Mouse (Mus musculus) intestine, postnatal 0 days (tissue): ENCODE data around the gene Mfsd4b3. TPM values are rescaled to one million over a fixed set of nuclear protein-coding genes. Genes with fewer than 3 reads are reported as not detected.

Experiments
- ATAC-seq: fragments of 200-750 bp; cut with Nextera tagmentation; 2 replicates; pipeline ENCODE4 v1.8.0; 2017; ENCODE audit warnings: mild to moderate bottlenecking, moderate TSS enrichment, moderate library complexity
- H3K27ac ChIP-seq: fragments of 300-500 bp; sonication (generic); 2 replicates; pipeline ENCODE4 v1.5.1; 2014; ENCODE audit warnings: mild to moderate bottlenecking, low read depth, low read length, moderate library complexity
- H3K27me3 ChIP-seq: fragments of 300-500 bp; sonication (generic); replicated peaks from 2 replicates; pipeline ENCODE4 v1.6.1; 2014; ENCODE audit warnings: low read length, mixed read lengths; ENCODE audit not compliant: control insufficient read depth, insufficient read depth
- H3K36me3 ChIP-seq: fragments of 300-500 bp; sonication (generic); 2 replicates; pipeline ENCODE4 v1.6.1; 2014; ENCODE audit warnings: mild to moderate bottlenecking, moderate library complexity; ENCODE audit not compliant: control insufficient read depth, insufficient read depth
- H3K4me1 ChIP-seq: fragments of 300-500 bp; sonication (generic); replicated peaks from 2 replicates; pipeline ENCODE4 v1.6.1; 2014; ENCODE audit warnings: antibody characterized with exemption, low read length, mixed read lengths; ENCODE audit not compliant: control insufficient read depth, insufficient read depth
- H3K4me2 ChIP-seq: fragments of 300-500 bp; sonication (generic); replicated peaks from 2 replicates; pipeline ENCODE4 v1.6.1; 2014; ENCODE audit warnings: low read depth, mild to moderate bottlenecking, moderate library complexity
- H3K4me3 ChIP-seq: fragments of 300-500 bp; sonication (generic); 2 replicates; pipeline ENCODE4 v1.5.1; 2014; ENCODE audit warnings: low read depth, low read length
- H3K9ac ChIP-seq: fragments of 300-500 bp; sonication (generic); 2 replicates; pipeline ENCODE4 v1.6.1; 2014; ENCODE audit warnings: mild to moderate bottlenecking, low read depth, low read length
- H3K9me3 ChIP-seq: fragments of 300-500 bp; sonication (generic); 2 replicates; pipeline ENCODE4 v1.6.1; 2016; ENCODE audit warnings: mixed run types; ENCODE audit not compliant: control insufficient read depth
- CTCF ChIP-seq: sonication (generic); IDR thresholded peaks from 2 replicates; pipeline ENCODE4 v1.5.1; 2016; ENCODE audit warnings: low read depth, mild to moderate bottlenecking, control low read depth, antibody characterized with exemption, moderate library complexity
- WGBS: fragments of 180-500 bp; shearing (Covaris S2); extraction: QIAGEN DNeasy Blood & Tissue Kit; methylation state at CpG from one replicate; pipeline ENCODE4 v1.1.7; 2014; 5-methylcytosine and 5-hydroxymethylcytosine counted together
- polyA plus RNA-seq: library from polyadenylated mRNA; unstranded; fragments of >200 nt; fragmentation: Nextera tagmentation; extraction: Ambion mirVana; gene quantifications from 2 replicates; pipeline ENCODE4 v1.2.1, GENCODE M21; 2015

Mfsd4b3 gene
- polyA plus RNA-seq, 1 experiment from 2014 or later = 7.8 TPM

- H3K27ac ChIP-seq = no peak within 1 kb of the TSS
- H3K9me3 ChIP-seq = no peaks in the 10 kb centered on the region
- ATAC-seq = no peak
- no peak within 1 kb of the TSS for H3K4me3 ChIP-seq
- no peak within 1 kb of the TSS for H3K9ac ChIP-seq
- no peaks in the 10 kb centered on the region for H3K27me3 ChIP-seq
- no peak for TF ChIP-seq CTCF
- no peaks in the 10 kb centered on the region for H3K4me1 ChIP-seq
- WGBS = 78% methylated on average over 12 of the region's 12 CpGs
- no peak within 1 kb of the TSS for H3K4me2 ChIP-seq
- H3K36me3 ChIP-seq = no peaks in the 10 kb centered on the region
Measured at GRCm38 (mm10) chr10:39986466-39986865, 26.5 kb upstream of the Mfsd4b3 start, which contains the start of gene Mfsd4b5. TSS of gene Mfsd4b5 (minus strand) at chr10:39986646.

GRCm38 (mm10) chr10:39982604-39983003, 22.7 kb upstream of the Mfsd4b3 start:
- WGBS = 49% methylated on average over 5 of the region's 5 CpGs
- ATAC-seq = no peak; the same call in 1 of the 2 replicates

GRCm38 (mm10) chr10:39978231-39978630, 18.3 kb upstream of the Mfsd4b3 start:
- H3K36me3 ChIP-seq = no peaks in the 10 kb centered on the region
- no peak overlapping the region for H3K4me3 ChIP-seq
- peaks cover 8% of the 10 kb centered on the region for H3K9me3 ChIP-seq
- H3K9ac ChIP-seq = no peak overlapping the region
- no peaks in the 10 kb centered on the region for H3K4me1 ChIP-seq
- TF ChIP-seq CTCF = no peak
- no peak overlapping the region for H3K27ac ChIP-seq
- ATAC-seq = no peak
- WGBS = 100% methylated on average over 1 of the region's 1 CpGs
- no peak overlapping the region for H3K4me2 ChIP-seq
- H3K27me3 ChIP-seq = no peaks in the 10 kb centered on the region

More at GRCm38 (mm10) chr10:39982604-39983003, 22.7 kb upstream of the Mfsd4b3 start:
- Histone ChIP-seq H3K27me3 (no peaks in the 10 kb centered on the region), H3K9ac (no peak overlapping the region), H3K4me1 (no peaks in the 10 kb centered on the region), H3K36me3 (no peaks in the 10 kb centered on the region), H3K4me2 (no peak overlapping the region), H3K9me3 (peaks cover 7% of the 10 kb centered on the region; the same call in 1 of the 2 replicates), H3K4me3 (no peak overlapping the region), H3K27ac (no peak overlapping the region)
- no peak for TF ChIP-seq CTCF

DNA sequence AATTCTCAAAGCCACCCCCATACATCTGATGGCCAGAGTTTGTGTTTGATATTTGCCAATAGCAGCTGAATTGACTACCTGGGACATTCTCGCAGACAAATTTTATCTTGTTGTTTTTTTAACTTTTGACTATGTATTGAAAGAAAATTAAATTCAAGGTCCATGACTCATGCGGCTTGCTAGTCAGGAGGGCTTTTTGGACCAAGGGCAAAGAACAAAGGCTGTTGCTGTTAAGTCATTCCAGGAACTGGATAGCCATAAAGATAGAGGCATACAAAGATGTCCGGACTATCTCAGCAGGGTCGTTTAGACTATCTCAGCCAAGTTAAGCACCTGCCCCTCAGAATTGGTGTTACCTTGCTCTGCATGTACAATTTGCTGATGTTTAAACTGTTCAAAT, 17.4 kb upstream of the Mfsd4b3 start:
- H3K9me3 ChIP-seq = peaks cover 8% of the 10 kb centered on the region
- 80% methylated on average over 4 of the region's 4 CpGs for WGBS
- H3K4me2 ChIP-seq = no peak overlapping the region
- no peak overlapping the region for H3K9ac ChIP-seq
- no peak for TF ChIP-seq CTCF
- H3K27ac ChIP-seq = no peak overlapping the region
- H3K4me1 ChIP-seq = no peaks in the 10 kb centered on the region
- H3K27me3 ChIP-seq = no peaks in the 10 kb centered on the region
- no peaks in the 10 kb centered on the region for H3K36me3 ChIP-seq
- no peak for ATAC-seq
- H3K4me3 ChIP-seq = no peak overlapping the region

GRCm38 (mm10) chr10:39975771-39976170, 15.8 kb upstream of the Mfsd4b3 start:
- no peak for TF ChIP-seq CTCF
- no peaks in the 10 kb centered on the region for H3K4me1 ChIP-seq
- 52% methylated on average over 2 of the region's 2 CpGs for WGBS
- H3K4me2 ChIP-seq = no peak overlapping the region
- H3K9me3 ChIP-seq = peaks cover 8% of the 10 kb centered on the region
- no peak overlapping the region for H3K9ac ChIP-seq
- H3K4me3 ChIP-seq = no peak overlapping the region
- H3K27ac ChIP-seq = no peak overlapping the region
- H3K36me3 ChIP-seq = no peaks in the 10 kb centered on the region
- no peaks in the 10 kb centered on the region for H3K27me3 ChIP-seq
- ATAC-seq = no peak

DNA sequence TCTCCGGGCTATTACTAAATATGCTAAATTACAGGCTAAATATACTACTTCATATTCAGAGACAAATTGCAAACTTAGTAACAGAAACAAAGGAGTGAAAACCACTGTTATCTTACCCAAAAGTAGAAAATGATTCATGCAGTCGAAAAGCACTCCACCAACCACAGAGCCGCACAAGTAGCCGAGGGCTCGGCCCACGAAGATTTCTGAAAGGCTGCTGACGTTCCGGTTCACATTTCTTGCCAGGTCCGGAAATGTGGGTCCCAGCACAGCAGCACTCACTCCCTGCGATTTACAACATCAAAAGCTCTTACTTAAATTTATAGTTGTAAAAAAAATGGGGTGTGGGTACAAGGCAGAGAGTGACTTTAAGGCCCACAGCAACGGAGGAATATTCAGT, 15.0 kb upstream of the Mfsd4b3 start:
- TF ChIP-seq CTCF = no peak
- H3K27me3 ChIP-seq = no peaks in the 10 kb centered on the region
- no peaks in the 10 kb centered on the region for H3K36me3 ChIP-seq
- WGBS = 67% methylated on average over 11 of the region's 11 CpGs
- H3K9me3 ChIP-seq = peaks cover 8% of the 10 kb centered on the region
- ATAC-seq = no peak
- H3K9ac ChIP-seq = no peak overlapping the region
- no peaks in the 10 kb centered on the region for H3K4me1 ChIP-seq
- no peak overlapping the region for H3K4me2 ChIP-seq
- H3K4me3 ChIP-seq = no peak overlapping the region
- H3K27ac ChIP-seq = no peak overlapping the region

DNA sequence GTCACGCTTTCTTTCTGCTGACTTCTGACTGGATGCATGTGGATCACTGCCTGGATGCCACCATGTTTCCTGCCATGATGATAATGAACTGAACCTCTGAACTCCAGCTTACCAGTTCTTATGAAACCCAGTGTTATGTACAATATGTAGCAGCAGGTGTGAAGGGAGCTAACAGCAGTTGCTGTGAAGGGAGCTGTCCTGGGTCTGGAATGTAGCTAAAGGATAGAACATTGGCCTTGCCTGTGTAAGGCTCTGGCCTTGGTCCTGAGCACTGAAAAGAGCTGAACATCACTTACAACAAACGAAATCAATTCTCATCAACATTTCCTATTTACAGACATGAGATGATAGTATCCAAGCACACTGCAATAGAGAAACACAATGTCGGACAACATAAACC, 7.6 kb upstream of the Mfsd4b3 start:
- Histone ChIP-seq H3K36me3 (no peaks in the 10 kb centered on the region), H3K9ac (no peak overlapping the region), H3K4me3 (no peak overlapping the region), H3K27ac (no peak overlapping the region), H3K4me2 (no peak overlapping the region), H3K27me3 (no peaks in the 10 kb centered on the region), H3K9me3 (no peaks in the 10 kb centered on the region), H3K4me1 (no peaks in the 10 kb centered on the region)
- ATAC-seq = no peak
- TF ChIP-seq CTCF = no peak
- WGBS = 78% methylated on average over 3 of the region's 3 CpGs
